Mouse (Mus musculus): ENCODE measurements around the gene Tctex1d4.

Tctex1d4 gene

GRCm38 (mm10) chr4:117125910-117126674 is 502 bp upstream of the Tctex1d4 start:
- TF ChIP-seq GATA4 (IDR thresholded peaks at IDR 0.05; ENCODE audit: insufficient replicate concordance, low read length) = peak; percentile 14; the same call in 1 of the 2 replicates

GRCm38 (mm10) chr4:117127991-117128686 is 1.5 kb downstream of the Tctex1d4 start:
- TF ChIP-seq GATA4 (IDR thresholded peaks at IDR 0.05; ENCODE audit: insufficient replicate concordance, low read length) = no peak

GRCm38 (mm10) chr4:117130790-117131189 is 4.2 kb downstream of the Tctex1d4 start:
- TF ChIP-seq GATA4 (IDR thresholded peaks at IDR 0.05; ENCODE audit: insufficient replicate concordance, low read length) = no peak

GRCm38 (mm10) chr4:117131198-117131597 is 4.6 kb downstream of the Tctex1d4 start:
- no peak for TF ChIP-seq GATA4 (IDR thresholded peaks at IDR 0.05; ENCODE audit: insufficient replicate concordance, low read length)

GRCm38 (mm10) chr4:117131890-117132793 is 5.5 kb downstream of the Tctex1d4 start:
- no peak for TF ChIP-seq GATA4 (IDR thresholded peaks at IDR 0.05; ENCODE audit: insufficient replicate concordance, low read length)

GRCm38 (mm10) chr4:117132794-117133143 is 6.2 kb downstream of the Tctex1d4 start:
- TF ChIP-seq GATA4 (IDR thresholded peaks at IDR 0.05; ENCODE audit: insufficient replicate concordance, low read length) = no peak

GRCm38 (mm10) chr4:117133366-117133796 is 6.8 kb downstream of the Tctex1d4 start:
- TF ChIP-seq GATA4 (IDR thresholded peaks at IDR 0.05; ENCODE audit: insufficient replicate concordance, low read length) = no peak

- peak; percentile 84; the same call in 1 of the 2 replicates for TF ChIP-seq GATA4 (IDR thresholded peaks at IDR 0.05; ENCODE audit: insufficient replicate concordance, low read length)
Observed at GRCm38 (mm10) chr4:117133817-117134600, 7.4 kb downstream of the Tctex1d4 start, which contains the start of gene Plk3. Gene Plk3 (minus strand): TSS chr4:117133963.

- no peak for TF ChIP-seq GATA4 (IDR thresholded peaks at IDR 0.05; ENCODE audit: insufficient replicate concordance, low read length)
Observed at GRCm38 (mm10) chr4:117134601-117134995, 8.0 kb downstream of the Tctex1d4 start.

GRCm38 (mm10) chr4:117136034-117136433 is 9.4 kb downstream of the Tctex1d4 start:
- TF ChIP-seq GATA4 (IDR thresholded peaks at IDR 0.05; ENCODE audit: insufficient replicate concordance, low read length) = no peak

GRCm38 (mm10) chr4:117138295-117139216 is 12.0 kb downstream of the Tctex1d4 start:
- no peak for TF ChIP-seq GATA4 (IDR thresholded peaks at IDR 0.05; ENCODE audit: insufficient replicate concordance, low read length)

GRCm38 (mm10) chr4:117139217-117139612 is 12.6 kb downstream of the Tctex1d4 start:
- TF ChIP-seq GATA4 (IDR thresholded peaks at IDR 0.05; ENCODE audit: insufficient replicate concordance, low read length) = no peak

GRCm38 (mm10) chr4:117140613-117141012 is 14.0 kb downstream of the Tctex1d4 start:
- no peak for TF ChIP-seq GATA4 (IDR thresholded peaks at IDR 0.05; ENCODE audit: insufficient replicate concordance, low read length)
